Mouse (Mus musculus): ENCODE measurements around the gene Fzd5.

- TF ChIP-seq CTCF (IDR thresholded peaks at IDR 0.05; ENCODE audit: insufficient read depth, low read depth, low read length) = no peak
- TF ChIP-seq POLR2A (IDR thresholded peaks at IDR 0.05; ENCODE audit: insufficient read depth, low read depth, low read length) = no peak
Measured at GRCm38 (mm10) chr1:64734771-64735750, 2.5 kb downstream of the Fzd5 start.

Data from olfactory bulb, adult 2 months (tissue).